Mouse (Mus musculus) left cerebral cortex, postnatal 36 days (tissue): ENCODE data around the gene Gpt2. TPM values are rescaled to one million over a fixed set of nuclear protein-coding genes. Genes with fewer than 3 reads are reported as not detected.

Experiments used
- DNase-seq, 2 experiments: peaks; one replicate each; pipeline ENCODE4 v3.0.0; 2021 to 2022; ENCODE audit warnings: low spot score in 2 of 2, mixed read lengths in 1 of 2
- intact Hi-C: fragments of 180-260 bp; cut with DNase I; formaldehyde crosslinking; loops from one replicate; pipeline ENCODE4 v1.15.1; 2025
- total RNA-seq, 2 experiments: library from RNA; stranded (reverse); gene quantifications; 2 replicates each; pipeline ENCODE4 v1.2.3; 2021

Gpt2 gene
- total RNA-seq, 2 experiments from 2014 or later, result 56.3 to 60.1 TPM

- DNase-seq, result peak; percentile 68 to 69
- intact Hi-C loops, result loop anchor here (2.0 kb wide), 1 partner anchor 25 kb away; the partner anchor contains the start of gene Gpt2
Observed at GRCm38 (mm10) chr8:85517336-85517735, 25.0 kb downstream of the Gpt2 start.

GRCm38 (mm10) chr8:85517956-85518355, 25.6 kb downstream of the Gpt2 start:
- DNase-seq, result peak; percentile 58 to 60
- intact Hi-C loops, result loop anchor here (2.0 kb wide), 1 partner anchor 25 kb away; the partner anchor contains the start of gene Gpt2

- intact Hi-C loops, result no loop called here
- no peak for DNase-seq
Observed at GRCm38 (mm10) chr8:85520586-85520985, 28.2 kb downstream of the Gpt2 start.

- intact Hi-C loops, result no loop called here
- DNase-seq, result no peak
Observed at GRCm38 (mm10) chr8:85521332-85521731, 29.0 kb downstream of the Gpt2 start.

GRCm38 (mm10) chr8:85524086-85524485, 31.7 kb downstream of the Gpt2 start:
- DNase-seq, result no peak
- intact Hi-C loops, result no loop called here

GRCm38 (mm10) chr8:85526105-85526504, 33.7 kb downstream of the Gpt2 start:
- intact Hi-C loops, result loop anchor here (2.0 kb wide), 1 partner anchor 69 kb away; no protein-coding TSS in a partner anchor
- peak; percentile 59 to 65 for DNase-seq

GRCm38 (mm10) chr8:85528959-85529358, 36.6 kb downstream of the Gpt2 start:
- intact Hi-C loops, result no loop called here
- no peak for DNase-seq

GRCm38 (mm10) chr8:85530717-85531116, 38.3 kb downstream of the Gpt2 start:
- DNase-seq, result no peak
- intact Hi-C loops, result no loop called here

- DNase-seq, result no peak
- intact Hi-C loops, result no loop called here
Observed at GRCm38 (mm10) chr8:85531471-85531870, 39.1 kb downstream of the Gpt2 start.

- no peak for DNase-seq
- intact Hi-C loops, result no loop called here
Observed at GRCm38 (mm10) chr8:85532843-85533242, 40.5 kb downstream of the Gpt2 start.

GRCm38 (mm10) chr8:85533434-85533833, 41.1 kb downstream of the Gpt2 start:
- no peak for DNase-seq
- intact Hi-C loops, result no loop called here

- intact Hi-C loops, result no loop called here
Observed at GRCm38 (mm10) chr8:85534163-85534562, 41.8 kb downstream of the Gpt2 start.

GRCm38 (mm10) chr8:85536332-85536731, 44.0 kb downstream of the Gpt2 start:
- intact Hi-C loops, result no loop called here
- DNase-seq, result no peak

More at GRCm38 (mm10) chr8:85534163-85534562, 41.8 kb downstream of the Gpt2 start:
- DNase-seq, result no peak

- no peak for DNase-seq
- intact Hi-C loops, result no loop called here
Observed at GRCm38 (mm10) chr8:85551934-85552333, 59.6 kb downstream of the Gpt2 start.

GRCm38 (mm10) chr8:85554391-85555180, 62.2 kb downstream of the Gpt2 start:
- peak; percentile 15 to 26 for DNase-seq
- intact Hi-C loops, result no loop called here

- intact Hi-C loops, result no loop called here
- DNase-seq, result peak; percentile 90 to 93
Observed at GRCm38 (mm10) chr8:85555181-85556145, 63.1 kb downstream of the Gpt2 start, which contains the start of gene Dnaja2. Dnaja2 (minus strand) TSS chr8:85555344.

- intact Hi-C loops, result no loop called here
- DNase-seq, result no peak
Observed at GRCm38 (mm10) chr8:85556986-85557600, 64.7 kb downstream of the Gpt2 start.

- DNase-seq, result no peak
- intact Hi-C loops, result no loop called here
Observed at GRCm38 (mm10) chr8:85557601-85557986, 65.2 kb downstream of the Gpt2 start.

- DNase-seq, result no peak
- intact Hi-C loops, result no loop called here
Observed at GRCm38 (mm10) chr8:85559201-85559600, 66.8 kb downstream of the Gpt2 start.

- no peak for DNase-seq
- intact Hi-C loops, result no loop called here
Observed at GRCm38 (mm10) chr8:85559966-85560365, 67.6 kb downstream of the Gpt2 start.
